Mouse (Mus musculus) spleen, postnatal 4 days (tissue): ENCODE measurements around the gene Tctex1d2.
"Not testable (repeated sequence)": the region's sequence is repeated elsewhere in the genome, so short reads cannot be mapped to it uniquely, and the experiment has no call there.

Experiments
- DNase-seq, 2 experiments: peaks; one replicate each; pipeline ENCODE4 v3.0.0; 2022; ENCODE audit warnings: low spot score in 2 of 2

The Tctex1d2 gene

GRCm38 (mm10) chr16:32431926-32432325 is 12.4 kb downstream of the Tctex1d2 start:
- DNase-seq: no peak

- DNase-seq: no peak
Measured at GRCm38 (mm10) chr16:32433138-32433537, 13.6 kb downstream of the Tctex1d2 start.

GRCm38 (mm10) chr16:32434066-32434465 is 14.6 kb downstream of the Tctex1d2 start:
- peak; percentile 36 to 67 for DNase-seq

- no peak for DNase-seq
Measured at GRCm38 (mm10) chr16:32434691-32435090, 15.2 kb downstream of the Tctex1d2 start.

- no peak for DNase-seq
Measured at GRCm38 (mm10) chr16:32436657-32437056, 17.2 kb downstream of the Tctex1d2 start.

GRCm38 (mm10) chr16:32437266-32437665 is 17.8 kb downstream of the Tctex1d2 start:
- DNase-seq: no peak

- no peak for DNase-seq
Measured at GRCm38 (mm10) chr16:32441432-32441831, 21.9 kb downstream of the Tctex1d2 start.

GRCm38 (mm10) chr16:32444615-32445014 is 25.1 kb downstream of the Tctex1d2 start:
- DNase-seq: not testable (repeated sequence)

GRCm38 (mm10) chr16:32445558-32445957 is 26.1 kb downstream of the Tctex1d2 start:
- DNase-seq: no peak

- DNase-seq: no peak
Measured at GRCm38 (mm10) chr16:32446563-32447138, 27.1 kb downstream of the Tctex1d2 start.

GRCm38 (mm10) chr16:32449665-32450064 is 30.2 kb downstream of the Tctex1d2 start:
- DNase-seq: peak in 1 of 2 experiments; percentile 42

- no peak for DNase-seq
Measured at GRCm38 (mm10) chr16:32450133-32450532, 30.6 kb downstream of the Tctex1d2 start.

GRCm38 (mm10) chr16:32453102-32453501 is 33.6 kb downstream of the Tctex1d2 start:
- no peak for DNase-seq

GRCm38 (mm10) chr16:32454646-32455045 is 35.1 kb downstream of the Tctex1d2 start:
- no peak for DNase-seq

GRCm38 (mm10) chr16:32456086-32456485 is 36.6 kb downstream of the Tctex1d2 start:
- no peak for DNase-seq

- DNase-seq: no peak
Measured at GRCm38 (mm10) chr16:32456761-32457160, 37.3 kb downstream of the Tctex1d2 start.

- DNase-seq: peak; percentile 70 to 79
Measured at GRCm38 (mm10) chr16:32457589-32458386, 38.3 kb downstream of the Tctex1d2 start.

- DNase-seq: no peak
Measured at GRCm38 (mm10) chr16:32460518-32460917, 41.0 kb downstream of the Tctex1d2 start.

GRCm38 (mm10) chr16:32461713-32462112 is 42.2 kb downstream of the Tctex1d2 start:
- no peak for DNase-seq

- no peak for DNase-seq
Measured at GRCm38 (mm10) chr16:32462950-32463349, 43.4 kb downstream of the Tctex1d2 start.

GRCm38 (mm10) chr16:32463426-32463825 is 43.9 kb downstream of the Tctex1d2 start:
- no peak for DNase-seq

GRCm38 (mm10) chr16:32464908-32465307 is 45.4 kb downstream of the Tctex1d2 start:
- DNase-seq: no peak

- no peak for DNase-seq
Measured at GRCm38 (mm10) chr16:32468488-32468887, 49.0 kb downstream of the Tctex1d2 start.
